Mouse (Mus musculus) liver, embryonic 13.5 days (tissue): ENCODE results near the gene Haus4. TPM values are rescaled to one million over a fixed set of nuclear protein-coding genes. Genes with fewer than 3 reads are reported as not detected.

Experiments
- ATAC-seq: fragments of 200-750 bp; cut with Nextera tagmentation; 2 replicates; pipeline ENCODE4 v1.8.0; 2017; ENCODE audit warnings: low read depth, mild to moderate bottlenecking, moderate number of reproducible peaks, moderate library complexity
- DNase-seq: peaks from one replicate; pipeline ENCODE4 v3.0.0; 2022
- H3K27ac ChIP-seq: fragments of 300-500 bp; sonication (generic); 2 replicates; pipeline ENCODE4 v1.5.1; 2015; ENCODE audit warnings: moderate library complexity, mild to moderate bottlenecking, inconsistent platforms
- H3K27me3 ChIP-seq: fragments of 300-500 bp; sonication (generic); 2 replicates; pipeline ENCODE4 v1.6.1; 2015; ENCODE audit warnings: mild to moderate bottlenecking, inconsistent platforms
- H3K36me3 ChIP-seq: fragments of 300-500 bp; sonication (generic); 2 replicates; pipeline ENCODE4 v1.6.1; 2015; ENCODE audit warnings: mild to moderate bottlenecking, inconsistent platforms
- H3K4me1 ChIP-seq: fragments of 300-500 bp; sonication (generic); replicated peaks from 2 replicates; pipeline ENCODE4 v1.6.1; 2015; ENCODE audit warnings: inconsistent platforms
- H3K4me2 ChIP-seq: fragments of 300-500 bp; sonication (generic); 2 replicates; pipeline ENCODE4 v1.6.1; 2015; ENCODE audit warnings: inconsistent platforms, mild to moderate bottlenecking, moderate library complexity
- H3K4me3 ChIP-seq: fragments of 300-500 bp; sonication (generic); replicated peaks from 2 replicates; pipeline ENCODE4 v1.5.1; 2015; ENCODE audit warnings: mild to moderate bottlenecking, inconsistent platforms
- H3K9ac ChIP-seq: fragments of 300-500 bp; sonication (generic); 2 replicates; pipeline ENCODE4 v1.6.1; 2015; ENCODE audit warnings: mild to moderate bottlenecking, inconsistent platforms
- H3K9me3 ChIP-seq: fragments of 300-500 bp; sonication (generic); replicated peaks from 2 replicates; pipeline ENCODE4 v1.6.1; 2016; ENCODE audit warnings: inconsistent platforms
- WGBS: fragments of 180-500 bp; shearing (Covaris S2); methylation state at CpG from one replicate; pipeline ENCODE4 v1.1.7; 2015; ENCODE audit not compliant: insufficient replicate concordance; 5-methylcytosine and 5-hydroxymethylcytosine counted together
- polyA plus RNA-seq: library from polyadenylated mRNA; unstranded; fragments of >200 nt; fragmentation: Nextera tagmentation; extraction: Ambion mirVana; gene quantifications from 2 replicates; pipeline ENCODE4 v1.2.1, GENCODE M21; 2015

Haus4 gene
- polyA plus RNA-seq, 1 experiment from 2014 or later = 45.6 TPM

DNA sequence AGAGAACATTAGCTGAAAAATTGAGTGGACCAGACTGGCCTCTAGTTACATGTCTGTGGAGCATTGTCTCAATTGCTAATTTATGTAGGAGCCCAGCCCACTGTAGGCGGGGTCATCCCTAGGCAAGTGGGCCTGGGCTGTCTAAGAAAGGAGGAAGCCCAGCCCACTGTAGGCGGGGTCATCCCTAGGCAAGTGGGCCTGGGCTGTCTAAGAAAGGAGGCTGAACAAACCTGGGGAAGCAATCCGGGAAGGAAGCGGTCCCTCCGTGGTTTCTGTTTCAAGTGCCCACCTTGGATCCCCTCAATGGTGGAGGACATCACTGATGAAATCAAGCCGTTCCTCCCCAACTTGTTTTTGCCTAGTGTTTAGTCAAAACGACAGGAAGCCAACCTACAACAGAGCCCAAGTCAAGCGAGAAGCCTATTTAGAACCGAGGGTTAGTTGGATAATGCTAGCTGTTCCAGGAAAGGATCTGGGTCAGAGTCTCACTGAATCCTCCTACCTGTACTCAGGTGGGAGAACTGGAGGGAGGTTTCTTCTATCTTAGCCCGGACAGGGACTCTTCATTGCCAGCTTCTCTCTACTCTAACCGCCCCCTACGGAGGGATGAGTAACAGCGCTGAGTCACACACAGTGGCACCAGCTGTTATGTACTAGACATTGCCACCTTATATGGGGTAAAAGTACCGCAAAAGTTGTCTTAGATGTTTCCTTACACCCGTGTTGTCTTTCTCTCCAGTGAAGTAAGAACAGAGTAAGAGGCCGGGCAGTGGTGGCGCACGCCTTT lies 61.9 kb downstream of the Haus4 start:
- Histone ChIP-seq H3K27ac (0 out of 2 replicates have a peak overlapping the region, but pooled peaks have one; percentile 18), H3K9ac (no peak overlapping the region), H3K4me3 (no peak overlapping the region), H3K9me3 (no peaks in the 10 kb centered on the region), H3K4me2 (0 out of 2 replicates have a peak overlapping the region, but pooled peaks have one; percentile 14), H3K36me3 (no peaks in the 10 kb centered on the region), H3K27me3 (no peaks in the 10 kb centered on the region), H3K4me1 (peaks cover 10% of the 10 kb centered on the region)
- peak; percentile 10 for DNase-seq
- 55% methylated on average over 18 of the region's 18 CpGs for WGBS
- ATAC-seq = peak; percentile 86

Other genes with a start within 250 kb of the Haus4 start
- 21.4 and 22.3 TPM in 2 replicates for gene Oxa1l, start 193.8 kb downstream of the Haus4 start, polyA plus RNA-seq
- gene Slc7a7, start 136.8 kb downstream of the Haus4 start, polyA plus RNA-seq = 8.6 and 10.3 TPM in 2 replicates
- 244 and 265 TPM in 2 replicates for gene Mrpl52, start 127.7 kb downstream of the Haus4 start, polyA plus RNA-seq
- gene Mmp14, start 123.0 kb downstream of the Haus4 start, polyA plus RNA-seq = 19.8 and 23.2 TPM in 2 replicates
- gene Lrp10, start 90.5 kb downstream of the Haus4 start, polyA plus RNA-seq = 18.4 and 21.2 TPM in 2 replicates
- gene Rem2, start 78.5 kb downstream of the Haus4 start, polyA plus RNA-seq = 0.06 and 0.12 TPM in 2 replicates
- 41.6 and 48.9 TPM in 2 replicates for gene Prmt5, start 37.1 kb downstream of the Haus4 start, polyA plus RNA-seq
- gene Ajuba, start 22.9 kb upstream of the Haus4 start, polyA plus RNA-seq = 3.9 and 4.4 TPM in 2 replicates
- 2.7 and 3.0 TPM in 2 replicates for gene 4931414P19Rik, start 51.4 kb upstream of the Haus4 start, polyA plus RNA-seq
- gene Psmb5, start 63.4 kb upstream of the Haus4 start, polyA plus RNA-seq = 262 and 266 TPM in 2 replicates
- gene Psmb11, start 66.8 kb upstream of the Haus4 start, polyA plus RNA-seq = not detected in 2 replicates
- not detected in 2 replicates for gene Gm17606, start 86.3 kb upstream of the Haus4 start, polyA plus RNA-seq
- gene Cdh24, start 86.7 kb upstream of the Haus4 start, polyA plus RNA-seq = 0.25 and 0.38 TPM in 2 replicates
- gene 1700123O20Rik, start 131.6 kb upstream of the Haus4 start, polyA plus RNA-seq = 46.3 and 51.6 TPM in 2 replicates
- gene Acin1, start 132.3 kb upstream of the Haus4 start, polyA plus RNA-seq = 62.5 and 68.7 TPM in 2 replicates
- gene Gm29776, start 144.2 kb upstream of the Haus4 start, polyA plus RNA-seq = 0.03 and 0.05 TPM in 2 replicates
- 3.4 and 3.5 TPM in 2 replicates for gene Cebpe, start 157.6 kb upstream of the Haus4 start, polyA plus RNA-seq
- 2.1 and 3.6 TPM in 2 replicates for gene Slc7a8, start 227.3 kb upstream of the Haus4 start, polyA plus RNA-seq